Mouse (Mus musculus): Measurements from ENCODE around the gene S100a8. TPM values are rescaled to one million over a fixed set of nuclear protein-coding genes. Genes with fewer than 3 reads are reported as not detected.

Gene S100a8
- 0.97 TPM in 1 of 2 replicates, not detected in the other for polyA plus RNA-seq (2012; rRNA removed)

GRCm38 (mm10) chr3:90668846-90669245, at the start of gene S100a8:
Gene S100a8 (plus strand): TSS chr3:90668978.
- WGBS: 47% methylated on average over 8 of the region's 8 CpGs
- DNase-seq (ENCODE audit: low read depth, low spot score): no peak

- WGBS: 30% methylated on average over 7 of the region's 7 CpGs
- no peak for DNase-seq (ENCODE audit: low read depth, low spot score)
These were observed 47.2 kb upstream of the S100a8 start for GRCm38 (mm10) chr3:90621552-90621951.

- DNase-seq (ENCODE audit: low read depth, low spot score): no peak
- 3% methylated on average over 2 of the region's 2 CpGs for WGBS
These were observed 45.2 kb upstream of the S100a8 start for GRCm38 (mm10) chr3:90623435-90624071.

GRCm38 (mm10) chr3:90625496-90625895, 43.3 kb upstream of the S100a8 start:
- no peak for DNase-seq (ENCODE audit: low read depth, low spot score)
- 63% methylated on average over 5 of the region's 5 CpGs for WGBS

- 26% methylated on average over 9 of the region's 9 CpGs for WGBS
- DNase-seq (ENCODE audit: low read depth, low spot score): no peak
These were observed 42.3 kb upstream of the S100a8 start for GRCm38 (mm10) chr3:90626266-90627021.

GRCm38 (mm10) chr3:90627366-90627765, 41.4 kb upstream of the S100a8 start:
- no peak for DNase-seq (ENCODE audit: low read depth, low spot score)
- 55% methylated on average over 5 of the region's 5 CpGs for WGBS

GRCm38 (mm10) chr3:90627807-90628206, 41.0 kb upstream of the S100a8 start:
- no peak for DNase-seq (ENCODE audit: low read depth, low spot score)
- 28% methylated on average over 4 of the region's 4 CpGs for WGBS

GRCm38 (mm10) chr3:90629298-90629697, 39.5 kb upstream of the S100a8 start:
- 84% methylated on average over 2 of the region's 2 CpGs for WGBS
- DNase-seq (ENCODE audit: low read depth, low spot score): no peak

- 80% methylated on average over 2 of the region's 2 CpGs for WGBS
These were observed 36.8 kb upstream of the S100a8 start for GRCm38 (mm10) chr3:90631984-90632383.

GRCm38 (mm10) chr3:90638511-90639275, 30.1 kb upstream of the S100a8 start:
- WGBS: 17% methylated on average over 1 of the region's 1 CpGs
- no peak for DNase-seq (ENCODE audit: low read depth, low spot score)

More at GRCm38 (mm10) chr3:90631984-90632383, 36.8 kb upstream of the S100a8 start:
- no peak for DNase-seq (ENCODE audit: low read depth, low spot score)

- no peak for DNase-seq (ENCODE audit: low read depth, low spot score)
- 57% methylated on average over 7 of the region's 7 CpGs for WGBS
These were observed 29.1 kb upstream of the S100a8 start for GRCm38 (mm10) chr3:90639511-90640154.

- WGBS: 83% methylated on average over 7 of the region's 7 CpGs
- no peak for DNase-seq (ENCODE audit: low read depth, low spot score)
These were observed 27.8 kb upstream of the S100a8 start for GRCm38 (mm10) chr3:90640981-90641380.

GRCm38 (mm10) chr3:90644220-90644619, 24.6 kb upstream of the S100a8 start:
- no peak for DNase-seq (ENCODE audit: low read depth, low spot score)
- WGBS: 51% methylated on average over 3 of the region's 3 CpGs

- 85% methylated on average over 1 of the region's 1 CpGs for WGBS
- no peak for DNase-seq (ENCODE audit: low read depth, low spot score)
These were observed 21.5 kb upstream of the S100a8 start for GRCm38 (mm10) chr3:90647291-90647690.

- DNase-seq (ENCODE audit: low read depth, low spot score): no peak
These were observed 19.8 kb upstream of the S100a8 start for GRCm38 (mm10) chr3:90648981-90649380.

GRCm38 (mm10) chr3:90649832-90650231, 18.9 kb upstream of the S100a8 start:
- WGBS: 91% methylated on average over 2 of the region's 2 CpGs
- no peak for DNase-seq (ENCODE audit: low read depth, low spot score)

GRCm38 (mm10) chr3:90652878-90653508, 15.8 kb upstream of the S100a8 start:
- 39% methylated on average over 5 of the region's 5 CpGs for WGBS
- peak; percentile 58 for DNase-seq (ENCODE audit: low read depth, low spot score)

- no peak for DNase-seq (ENCODE audit: low read depth, low spot score)
These were observed 15.1 kb upstream of the S100a8 start, which contains the start of gene S100a7a for GRCm38 (mm10) chr3:90653717-90654116. Gene S100a7a (plus strand): TSS chr3:90654017.

- 52% methylated on average over 4 of the region's 4 CpGs for WGBS
- no peak for DNase-seq (ENCODE audit: low read depth, low spot score)
These were observed 11.4 kb upstream of the S100a8 start for GRCm38 (mm10) chr3:90657405-90657804.

Data from large intestine, adult 2 months (tissue).